Mouse (Mus musculus) lung, adult 2 months (tissue): ENCODE results near the gene Nt5c.

Experiments used
- CTCF ChIP-seq: fragments of 200-500 bp; IDR thresholded peaks from 2 replicates; pipeline ENCODE4 v1.5.1; 2011; ENCODE audit warnings: mild to moderate bottlenecking, low read length, control low read depth; ENCODE audit not compliant: insufficient read depth
- POLR2A ChIP-seq: fragments of 200-500 bp; IDR thresholded peaks from 2 replicates; pipeline ENCODE4 v1.6.1; 2011; ENCODE audit warnings: low read depth, mild to moderate bottlenecking, control low read depth, low read length, borderline replicate concordance; ENCODE audit errors: extremely low read depth

- no peak for TF ChIP-seq CTCF
- TF ChIP-seq POLR2A, result no peak
These were observed 29.3 kb downstream of the Nt5c start, which contains the start of gene Slc16a5 for GRCm38 (mm10) chr11:115462243-115462891.
